Mouse (Mus musculus): ENCODE measurements at regions not wholly inside any gene's neighbourhood (a gene's known extent, or its start where the extent isn't known, plus 50 kb on each side); places are given as distances from the start of the nearest gene placed in this dataset.

- Histone ChIP-seq H3K9me3 (no peaks in the 10 kb centered on the region), H3K27ac (no peak overlapping the region), H3K27me3 (ENCODE audit: poor library complexity, severe bottlenecking) (no peaks in the 10 kb centered on the region), H3K4me3 (no peak overlapping the region), H3K36me3 (replicated peaks) (no peaks in the 10 kb centered on the region), H3K4me1 (no peaks in the 10 kb centered on the region)
- WGBS, result 88% methylated on average over 4 of the region's 4 CpGs
- DNase-seq (ENCODE audit: extremely low spot score, low spot score), result no peak
Measured at GRCm38 (mm10) chr2:174942221-174942620, 67.8 kb upstream of the Gm14444 start.

- Histone ChIP-seq H3K4me1 (no peaks in the 10 kb centered on the region), H3K27me3 (ENCODE audit: poor library complexity, severe bottlenecking) (no peaks in the 10 kb centered on the region), H3K9me3 (no peaks in the 10 kb centered on the region), H3K27ac (no peak overlapping the region), H3K36me3 (replicated peaks) (no peaks in the 10 kb centered on the region), H3K4me3 (no peak overlapping the region)
- no peak for DNase-seq (ENCODE audit: extremely low spot score, low spot score)
- WGBS, result 94% methylated on average over 8 of the region's 8 CpGs
Measured at GRCm38 (mm10) chr2:174948106-174948505, 61.9 kb upstream of the Gm14444 start.

All from forebrain, embryonic 10.5 days (tissue).